Mouse (Mus musculus): ENCODE results near the gene Filip1.

The Filip1 gene

GRCm38 (mm10) chr9:79766991-79767545, 245.6 kb downstream of the Filip1 start:
- DNase-seq (ENCODE audit: low read depth, low spot score): no peak

- DNase-seq (ENCODE audit: low read depth, low spot score): no peak
Measured at GRCm38 (mm10) chr9:79765329-79765728, 247.3 kb downstream of the Filip1 start.

Measured in brain, adult 2 months (tissue).